Mouse (Mus musculus) embryonic stem cell, embryonic (primary cell): ENCODE measurements around the gene Fgfr2.

Experiments
- CTCF ChIA-PET, 4 experiments: fragments of 300-600 bp in 2 of 4; fragments of 350-600 bp in 2 of 4; sonication (Branson Sonifier 250); formaldehyde crosslinking; loops; one replicate each; lab custom pipeline; 2022; ENCODE audit warnings: inconsistent platforms in 2 of 4; lab: Charles Lee
- POLR2A ChIA-PET, 4 experiments: fragments of 300-600 bp in 2 of 4; fragments of 350-600 bp in 2 of 4; sonication (Branson Sonifier 250); formaldehyde crosslinking; loops; one replicate each; lab custom pipeline; 2022; ENCODE audit warnings: antibody characterized with exemption in 4 of 4, inconsistent platforms in 1 of 4; lab: Charles Lee

The Fgfr2 gene

GRCm38 (mm10) chr7:130311362-130311761, 2811.8 kb downstream of the Fgfr2 start:
- CTCF ChIA-PET: no interaction called here
- POLR2A ChIA-PET: no interaction called here

GRCm38 (mm10) chr7:130309180-130309579, 2814.0 kb downstream of the Fgfr2 start:
- ChIA-PET POLR2A (interaction anchor here in 1 of 4 experiments (0.8 kb wide), 1 partner anchor 16 kb away, joined by 3 read pairs; no protein-coding TSS in a partner anchor), CTCF (no interaction called here)

- CTCF ChIA-PET: no interaction called here
- POLR2A ChIA-PET: no interaction called here
Measured at GRCm38 (mm10) chr7:130307036-130307435, 2816.1 kb downstream of the Fgfr2 start.

GRCm38 (mm10) chr7:130304642-130305041, 2818.5 kb downstream of the Fgfr2 start:
- ChIA-PET CTCF (no interaction called here), POLR2A (no interaction called here)

- POLR2A ChIA-PET: interaction anchor here in 2 of 4 experiments (0.5 to 0.6 kb wide), 2 partner anchors 124 to 189 kb away, joined by 3 to 5 read pairs; no protein-coding TSS in a partner anchor
- CTCF ChIA-PET: interaction anchor here in 1 of 4 experiments (0.6 kb wide), 1 partner anchor 353 kb away, joined by 3 read pairs; no protein-coding TSS in a partner anchor
Measured at GRCm38 (mm10) chr7:130303464-130303863, 2819.7 kb downstream of the Fgfr2 start.

- CTCF ChIA-PET: no interaction called here
- POLR2A ChIA-PET: interaction anchor here in 1 of 4 experiments (0.6 to 0.8 kb wide), 3 partner anchors 20 to 1551 kb away, joined by 3 read pairs; no protein-coding TSS in a partner anchor
Measured at GRCm38 (mm10) chr7:130300606-130301005, 2822.5 kb downstream of the Fgfr2 start.

GRCm38 (mm10) chr7:130298926-130299594, 2824.1 kb downstream of the Fgfr2 start:
- CTCF ChIA-PET: no interaction called here
- POLR2A ChIA-PET: no interaction called here

GRCm38 (mm10) chr7:130291179-130291578, 2832.0 kb downstream of the Fgfr2 start:
- CTCF ChIA-PET: no interaction called here

GRCm38 (mm10) chr7:130289428-130289790, 2833.7 kb downstream of the Fgfr2 start:
- ChIA-PET POLR2A (interaction anchor here in 1 of 4 experiments (0.6 to 1.1 kb wide), 3 partner anchors 11 to 1002 kb away, joined by 3 to 4 read pairs (median 3); no protein-coding TSS in a partner anchor), CTCF (interaction anchor here in 1 of 4 experiments (0.6 kb wide), 1 partner anchor 23 kb away, joined by 8 read pairs; no protein-coding TSS in a partner anchor)

More at GRCm38 (mm10) chr7:130291179-130291578, 2832.0 kb downstream of the Fgfr2 start:
- POLR2A ChIA-PET: no interaction called here

- CTCF ChIA-PET: no interaction called here
- POLR2A ChIA-PET: interaction anchor here in 1 of 4 experiments (0.6 kb wide), 1 partner anchor 113 kb away, joined by 4 read pairs; no protein-coding TSS in a partner anchor
Measured at GRCm38 (mm10) chr7:130288719-130289427, 2834.3 kb downstream of the Fgfr2 start.

- POLR2A ChIA-PET: interaction anchor here in 1 of 4 experiments (0.6 kb wide), 1 partner anchor 113 kb away, joined by 4 read pairs; no protein-coding TSS in a partner anchor
- CTCF ChIA-PET: interaction anchor here in 1 of 4 experiments (0.7 kb wide), 1 partner anchor 507 kb away, joined by 3 read pairs; no protein-coding TSS in a partner anchor
Measured at GRCm38 (mm10) chr7:130288248-130288647, 2834.9 kb downstream of the Fgfr2 start.

GRCm38 (mm10) chr7:130278738-130279705, 2844.1 kb downstream of the Fgfr2 start:
- ChIA-PET CTCF (interaction anchor here in 2 of 4 experiments (0.6 to 1.0 kb wide), 3 partner anchors 10 to 103 kb away, joined by 3 to 7 read pairs (median 3); no protein-coding TSS in a partner anchor), POLR2A (interaction anchor here in 2 of 4 experiments (0.6 to 1.5 kb wide), 4 partner anchors 11 to 688 kb away, joined by 3 to 4 read pairs (median 3); no protein-coding TSS in a partner anchor)

GRCm38 (mm10) chr7:130278000-130278737, 2845.0 kb downstream of the Fgfr2 start:
- CTCF ChIA-PET: interaction anchor here in 3 of 4 experiments (0.6 to 1.4 kb wide), 4 partner anchors 28 to 598 kb away, joined by 3 to 7 read pairs (median 4); no protein-coding TSS in a partner anchor
- POLR2A ChIA-PET: interaction anchor here in 1 of 4 experiments (0.6 to 1.5 kb wide), 3 partner anchors 12 to 689 kb away, joined by 3 read pairs; no protein-coding TSS in a partner anchor

GRCm38 (mm10) chr7:130273265-130273664, 2849.9 kb downstream of the Fgfr2 start:
- ChIA-PET CTCF (interaction anchor here in 3 of 4 experiments (0.5 to 1.8 kb wide), 18 partner anchors 9 to 1500 kb away, joined by 3 to 11 read pairs (median 4); no protein-coding TSS in a partner anchor), POLR2A (interaction anchor here in 1 of 4 experiments (1.3 kb wide), 1 partner anchor 10 kb away, joined by 3 read pairs; no protein-coding TSS in a partner anchor)

- ChIA-PET POLR2A (interaction anchor here in 1 of 4 experiments (0.6 kb wide), 1 partner anchor 208 kb away, joined by 3 read pairs; no protein-coding TSS in a partner anchor), CTCF (no interaction called here)
Measured at GRCm38 (mm10) chr7:130270807-130271206, 2852.3 kb downstream of the Fgfr2 start.

GRCm38 (mm10) chr7:130269124-130269867, 2853.9 kb downstream of the Fgfr2 start:
- ChIA-PET POLR2A (interaction anchor here in 1 of 4 experiments (1.3 kb wide), 1 partner anchor 56 kb away, joined by 4 read pairs; no protein-coding TSS in a partner anchor), CTCF (interaction anchor here in 3 of 4 experiments (0.7 to 0.8 kb wide), 3 partner anchors 10 to 344 kb away, joined by 3 to 9 read pairs (median 3); no protein-coding TSS in a partner anchor)
